Mouse (Mus musculus): Measurements from ENCODE around the gene Olfml2a.

- TF ChIP-seq TCF12 (IDR thresholded peaks at IDR 0.05; ENCODE audit: insufficient read depth, poor library complexity, severe bottlenecking): no peak
- no peak for TF ChIP-seq USF1 (IDR thresholded peaks at IDR 0.05; ENCODE audit: low read depth)
- no peak for TF ChIP-seq POLR2A (IDR thresholded peaks at IDR 0.05; ENCODE audit: insufficient read length, low read depth)
- TF ChIP-seq MAX (IDR thresholded peaks at IDR 0.05; ENCODE audit: low read depth): no peak
- TF ChIP-seq TCF3 (IDR thresholded peaks at IDR 0.05; ENCODE audit: insufficient read length, low read depth): no peak
- no peak for TF ChIP-seq CEBPB (IDR thresholded peaks at IDR 0.05; ENCODE audit: insufficient read depth, poor library complexity, severe bottlenecking)
Observed at GRCm38 (mm10) chr2:38987803-38988510, 56.2 kb downstream of the Olfml2a start.
